Mouse (Mus musculus): ENCODE measurements at regions not wholly inside any gene's neighbourhood (a gene's known extent, or its start where the extent isn't known, plus 50 kb on each side); places are given as distances from the start of the nearest gene placed in this dataset.

DNA sequence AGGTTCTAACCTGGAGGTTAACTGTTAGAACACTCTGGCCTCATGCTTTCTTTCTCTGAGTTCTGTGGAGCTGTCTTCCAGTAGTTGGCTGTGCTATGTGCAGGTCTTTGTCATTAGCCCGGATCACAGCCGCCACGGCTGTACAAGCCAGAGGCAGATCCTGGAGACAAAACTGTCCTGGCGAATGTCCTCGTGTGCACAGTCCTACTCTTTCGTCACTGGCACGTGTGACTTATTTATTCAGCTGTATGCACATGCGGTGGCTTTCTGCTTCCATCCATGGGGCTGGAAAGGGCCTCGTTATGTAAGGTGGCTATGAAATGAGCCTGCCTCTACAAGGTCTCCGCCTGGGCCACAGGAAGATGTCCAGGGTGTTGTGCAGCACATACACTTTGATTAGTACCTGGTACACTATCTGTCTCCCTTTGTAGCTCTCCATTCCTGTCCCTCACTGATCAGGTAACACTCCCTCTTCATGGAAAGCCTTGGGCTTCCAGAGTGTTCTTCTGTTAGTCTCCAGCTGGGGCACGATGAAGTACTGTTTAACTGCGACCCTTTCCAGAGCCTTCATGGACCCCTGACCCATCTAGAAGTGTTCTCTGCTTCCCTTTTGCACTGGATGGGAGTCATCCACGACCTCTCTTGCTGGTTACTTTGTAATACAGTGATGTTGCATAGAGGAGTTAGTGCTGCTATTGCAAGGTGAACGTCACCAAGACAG is 224.3 kb upstream of the Ccdc122 start:
- no peak for TF ChIP-seq CTCF (IDR thresholded peaks at IDR 0.05; ENCODE audit: low read depth, low read length)
- TF ChIP-seq POLR2A (IDR thresholded peaks at IDR 0.05; ENCODE audit: borderline replicate concordance, low read depth, low read length) = no peak

All from bone marrow macrophage, adult 2 months (primary cell).